Mouse (Mus musculus) intestine, embryonic 14.5 days (tissue): ENCODE results near the gene Tcl1b2. TPM values are rescaled to one million over a fixed set of nuclear protein-coding genes. Genes with fewer than 3 reads are reported as not detected.
"Not testable (repeated sequence)": the region's sequence is repeated elsewhere in the genome, so short reads cannot be mapped to it uniquely, and the experiment has no call there.

ENCODE experiments used
- ATAC-seq: fragments of 200-750 bp; cut with Nextera tagmentation; replicated peaks from 2 replicates; pipeline ENCODE4 v1.8.0; 2017; ENCODE audit warnings: low read depth, moderate number of reproducible peaks, moderate TSS enrichment, moderate library complexity; ENCODE audit not compliant: low FRiP score, low TSS enrichment
- DNase-seq: peaks from one replicate; pipeline ENCODE4 v3.0.0-alpha.2; 2018; ENCODE audit warnings: low spot score
- H3K27ac ChIP-seq: fragments of 300-500 bp; sonication (generic); 2 replicates; pipeline ENCODE4 v1.5.1; 2014; ENCODE audit warnings: low read depth, mild to moderate bottlenecking, control low read depth
- H3K27me3 ChIP-seq: fragments of 300-500 bp; sonication (generic); replicated peaks from 2 replicates; pipeline ENCODE4 v1.6.1; 2014; ENCODE audit warnings: low read length, control low read depth; ENCODE audit not compliant: control insufficient read depth, insufficient read depth
- H3K36me3 ChIP-seq: fragments of 300-500 bp; sonication (generic); 2 replicates; pipeline ENCODE4 v1.6.1; 2014; ENCODE audit warnings: low read length, control low read depth; ENCODE audit not compliant: control insufficient read depth, insufficient read depth
- H3K4me1 ChIP-seq: fragments of 300-500 bp; sonication (generic); replicated peaks from 2 replicates; pipeline ENCODE4 v1.6.1; 2014; ENCODE audit warnings: low read length, control low read depth, mixed read lengths; ENCODE audit not compliant: control insufficient read depth, insufficient read depth
- H3K4me2 ChIP-seq: fragments of 300-500 bp; sonication (generic); 2 replicates; pipeline ENCODE4 v1.6.1; 2014; ENCODE audit warnings: low read length
- H3K4me3 ChIP-seq: fragments of 300-500 bp; sonication (generic); 2 replicates; pipeline ENCODE4 v1.5.1; 2014; ENCODE audit warnings: low read depth, low read length, control low read depth, mixed read lengths
- H3K9ac ChIP-seq: fragments of 300-500 bp; sonication (generic); 2 replicates; pipeline ENCODE4 v1.6.1; 2014; ENCODE audit warnings: mild to moderate bottlenecking, low read length
- H3K9me3 ChIP-seq: fragments of 300-500 bp; sonication (generic); 2 replicates; pipeline ENCODE4 v1.6.1; 2016; ENCODE audit warnings: low read length, control low read depth; ENCODE audit not compliant: control insufficient read depth
- WGBS: fragments of 180-500 bp; shearing (Covaris S2); extraction: QIAGEN DNeasy Blood & Tissue Kit; methylation state at CpG from one replicate; pipeline ENCODE4 v1.1.7; 2014; 5-methylcytosine and 5-hydroxymethylcytosine counted together
- polyA plus RNA-seq: library from polyadenylated mRNA; unstranded; fragments of >200 nt; fragmentation: Nextera tagmentation; extraction: Ambion mirVana; gene quantifications from 2 replicates; pipeline ENCODE4 v1.2.1, GENCODE M21; 2014

Tcl1b2 gene
- polyA plus RNA-seq, 1 experiment from 2014 or later, result not detected

- 60% methylated on average over 1 of the region's 1 CpGs for WGBS
- not testable (repeated sequence) for H3K27ac ChIP-seq, ATAC-seq, H3K9me3 ChIP-seq, H3K36me3 ChIP-seq, H3K4me3 ChIP-seq, H3K27me3 ChIP-seq, DNase-seq, H3K9ac ChIP-seq, H3K4me1 ChIP-seq, H3K4me2 ChIP-seq
Measured at GRCm38 (mm10) chr12:105144928-105145327, 886 bp upstream of the Tcl1b2 start.

- 64% methylated on average over 4 of the region's 4 CpGs for WGBS
- DNase-seq, H3K9ac ChIP-seq, H3K27ac ChIP-seq, H3K9me3 ChIP-seq, H3K4me1 ChIP-seq, H3K4me2 ChIP-seq, H3K36me3 ChIP-seq, H3K4me3 ChIP-seq, ATAC-seq, H3K27me3 ChIP-seq: not testable (repeated sequence)
Measured at GRCm38 (mm10) chr12:105155286-105155685, 9.5 kb downstream of the Tcl1b2 start.

DNA sequence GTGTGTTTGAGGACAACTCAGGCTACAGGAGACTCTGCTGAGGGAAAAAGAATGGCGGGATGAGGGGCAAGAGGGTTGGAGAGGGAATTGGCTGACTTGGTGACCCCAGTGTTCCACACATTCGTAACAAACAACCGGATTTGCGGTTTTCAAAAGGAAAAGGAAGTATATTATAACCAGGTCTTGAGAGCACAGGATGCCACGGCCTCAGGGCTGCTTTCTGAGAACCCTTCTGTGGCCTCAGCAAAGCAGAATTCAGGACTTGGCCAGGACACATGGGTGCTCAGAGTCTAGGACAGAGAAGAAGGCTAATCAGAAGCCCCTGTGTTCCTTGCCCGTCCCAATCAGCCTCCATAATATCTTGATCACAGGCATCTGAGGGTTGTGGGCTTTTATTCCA lies 13.0 kb downstream of the Tcl1b2 start:
- H3K4me1 ChIP-seq, result no peaks in the 10 kb centered on the region
- H3K27me3 ChIP-seq, result no peaks in the 10 kb centered on the region
- DNase-seq (no peak), ATAC-seq (no peak)
- H3K4me2 ChIP-seq, result no peak overlapping the region
- no peaks in the 10 kb centered on the region for H3K36me3 ChIP-seq
- H3K27ac ChIP-seq, result no peak overlapping the region
- no peaks in the 10 kb centered on the region for H3K9me3 ChIP-seq
- H3K9ac ChIP-seq, result no peak overlapping the region
- 74% methylated on average over 6 of the region's 6 CpGs for WGBS
- H3K4me3 ChIP-seq, result no peak overlapping the region

- ATAC-seq, result no peak
- no peaks in the 10 kb centered on the region for H3K9me3 ChIP-seq
- no peak within 1 kb of the TSS for H3K9ac ChIP-seq
Measured at GRCm38 (mm10) chr12:105159390-105159789, 13.6 kb downstream of the Tcl1b2 start, which contains the start of gene Tcl1b1. TSS of gene Tcl1b1 (plus strand) at chr12:105159690.

GRCm38 (mm10) chr12:105166734-105167133 lies 20.9 kb downstream of the Tcl1b2 start:
- no peak overlapping the region for H3K9ac ChIP-seq
- H3K27ac ChIP-seq, result no peak overlapping the region
- H3K4me1 ChIP-seq, result no peaks in the 10 kb centered on the region
- no peak for DNase-seq
- no peaks in the 10 kb centered on the region for H3K9me3 ChIP-seq
- 71% methylated on average over 3 of the region's 3 CpGs for WGBS
- H3K4me3 ChIP-seq, result no peak overlapping the region
- no peaks in the 10 kb centered on the region for H3K27me3 ChIP-seq
- no peaks in the 10 kb centered on the region for H3K36me3 ChIP-seq
- no peak for ATAC-seq
- no peak overlapping the region for H3K4me2 ChIP-seq

More at GRCm38 (mm10) chr12:105159390-105159789, 13.6 kb downstream of the Tcl1b2 start, which contains the start of gene Tcl1b1:
- Histone ChIP-seq H3K4me3 (no peak within 1 kb of the TSS), H3K4me2 (no peak within 1 kb of the TSS), H3K27ac (no peak within 1 kb of the TSS), H3K27me3 (no peaks in the 10 kb centered on the region), H3K36me3 (no peaks in the 10 kb centered on the region), H3K4me1 (no peaks in the 10 kb centered on the region)
- DNase-seq, result no peak
- WGBS, result 77% methylated on average over 4 of the region's 4 CpGs

DNA sequence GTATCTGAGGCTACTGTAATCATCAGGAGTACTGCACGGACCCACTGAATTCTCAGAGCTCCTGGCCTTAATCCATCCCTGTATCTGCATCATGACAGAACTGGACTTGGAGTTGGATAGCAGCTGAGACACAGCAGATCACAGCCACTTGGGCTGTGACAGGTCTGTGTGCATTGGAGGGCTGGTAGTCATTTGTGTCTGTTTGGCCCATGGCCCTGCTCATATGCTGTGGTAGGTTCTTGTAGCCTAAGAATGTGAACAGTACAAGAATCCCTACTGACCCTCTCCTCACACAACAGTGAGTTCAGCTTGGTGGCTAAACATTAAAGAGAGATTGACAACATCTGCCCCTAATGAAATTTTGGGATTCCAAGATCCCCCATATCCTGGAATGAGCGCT lies 27.6 kb downstream of the Tcl1b2 start:
- Histone ChIP-seq H3K27ac (no peak overlapping the region), H3K27me3 (no peaks in the 10 kb centered on the region), H3K9ac (no peak overlapping the region), H3K4me1 (no peaks in the 10 kb centered on the region), H3K4me2 (no peak overlapping the region), H3K4me3 (no peak overlapping the region), H3K9me3 (no peaks in the 10 kb centered on the region), H3K36me3 (no peaks in the 10 kb centered on the region)
- no peak for ATAC-seq
- DNase-seq, result no peak
- WGBS, result 78% methylated on average over 2 of the region's 2 CpGs

DNA sequence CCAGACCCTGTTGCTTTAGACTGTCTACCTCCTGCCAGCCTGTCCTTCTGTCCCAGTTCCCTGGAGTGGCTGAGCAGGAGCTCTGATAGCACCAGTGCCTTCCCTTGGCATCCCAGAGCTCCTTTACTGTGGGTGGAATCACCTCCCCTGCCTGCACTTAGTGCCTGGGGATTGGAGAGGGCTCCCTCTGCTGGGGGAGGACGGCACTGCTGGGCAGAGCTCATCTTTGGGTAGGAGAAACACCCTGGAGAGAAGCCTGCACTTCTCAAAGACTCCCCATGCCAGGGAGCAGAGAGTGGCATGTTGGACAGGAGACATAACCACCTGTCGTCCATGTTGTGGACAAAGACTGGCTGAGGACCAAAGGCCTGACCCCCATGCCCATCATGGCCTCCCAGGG lies 28.5 kb downstream of the Tcl1b2 start:
- not testable (repeated sequence) for H3K4me1 ChIP-seq, H3K4me2 ChIP-seq, H3K27ac ChIP-seq, H3K27me3 ChIP-seq, H3K9ac ChIP-seq, H3K9me3 ChIP-seq, ATAC-seq, DNase-seq, H3K4me3 ChIP-seq, H3K36me3 ChIP-seq
- WGBS, result 28% methylated on average over 2 of the region's 2 CpGs

GRCm38 (mm10) chr12:105176044-105176443 lies 30.2 kb downstream of the Tcl1b2 start, which contains the start of gene Tcl1b5:
TSS of gene Tcl1b5 (plus strand) at chr12:105176344.
- H3K9me3 ChIP-seq, H3K4me2 ChIP-seq, H3K4me1 ChIP-seq, ATAC-seq, H3K27ac ChIP-seq, H3K36me3 ChIP-seq, H3K9ac ChIP-seq, H3K27me3 ChIP-seq, H3K4me3 ChIP-seq, DNase-seq: not testable (repeated sequence)
- WGBS, result 60% methylated on average over 3 of the region's 3 CpGs

DNA sequence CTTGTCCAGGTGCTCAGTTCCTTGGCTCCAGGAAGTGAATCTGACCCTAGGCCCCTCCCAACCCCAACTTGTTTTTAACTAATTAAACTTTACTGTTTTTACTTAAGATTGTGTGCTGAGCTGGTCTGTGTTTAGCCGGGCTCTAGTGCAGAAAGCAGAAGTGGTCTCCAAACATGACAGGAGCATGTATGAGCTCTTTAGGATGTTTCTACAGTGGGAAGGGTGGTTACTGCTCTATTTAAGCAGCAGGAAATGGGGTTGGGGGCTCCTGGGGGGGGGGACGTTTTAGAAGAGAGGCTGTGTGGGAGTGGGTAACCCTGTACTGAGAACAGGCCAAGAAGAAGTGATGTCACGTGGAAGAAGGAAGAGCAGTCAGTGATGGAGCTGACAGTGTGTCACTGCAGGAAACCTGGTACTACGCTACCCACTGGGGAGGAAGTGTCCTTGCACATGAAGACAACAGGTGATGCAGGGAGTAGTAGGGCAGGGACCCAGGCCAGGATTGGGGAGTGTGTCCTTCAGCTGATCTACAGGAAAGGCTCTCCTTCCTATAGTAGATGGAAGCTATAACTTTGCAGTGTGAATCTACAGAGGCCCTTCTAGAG lies 35.3 kb downstream of the Tcl1b2 start:
- not testable (repeated sequence) for H3K4me3 ChIP-seq, H3K9ac ChIP-seq, H3K27ac ChIP-seq, H3K9me3 ChIP-seq, H3K4me2 ChIP-seq, H3K4me1 ChIP-seq, H3K27me3 ChIP-seq, ATAC-seq, DNase-seq, H3K36me3 ChIP-seq
- 72% methylated on average over 4 of the region's 4 CpGs for WGBS
